ENCODE assay signal across 13 mouse cellular contexts in the genomic region with DNA sequence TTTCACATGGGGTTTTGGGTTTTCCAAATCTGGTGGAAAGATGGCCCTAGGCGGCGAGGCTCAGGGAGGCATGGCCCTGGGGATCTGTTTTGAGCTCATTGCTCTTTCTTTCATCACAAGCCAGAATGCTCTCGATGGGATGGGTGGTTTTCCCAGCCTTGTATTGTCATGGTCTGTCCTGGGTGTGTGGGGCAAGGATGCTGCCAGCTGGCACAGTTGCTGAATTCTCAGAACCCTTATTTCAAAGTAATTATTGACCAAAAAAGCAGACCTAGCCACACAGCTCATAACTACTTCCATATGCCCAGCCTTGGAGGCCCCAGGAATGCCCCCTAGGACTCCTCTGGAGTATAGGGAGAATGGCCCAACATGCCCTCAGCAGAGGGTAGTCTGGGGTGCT. TPM values are rescaled to one million over a fixed set of nuclear protein-coding genes. Genes with fewer than 3 reads are reported as not detected.
"Had no signal": no experiment of that assay in that cellular context is flagged by ENCODE, and none has a peak within 500 bp of the region (broad histone marks: within the 10 kb centered on the region; RNA-seq: fewer than 3 reads in every experiment).

No protein-coding gene starts in this region.

- H3K4me2 ChIP-seq: limb, embryonic 12.5 days; midbrain, embryonic 12.5 days had no signal

- H3K36me3 ChIP-seq: limb, embryonic 12.5 days; midbrain, embryonic 12.5 days had no signal

- H3K27me3 ChIP-seq: limb, embryonic 12.5 days; midbrain, embryonic 12.5 days had no signal

- H3K9me3 ChIP-seq: limb, embryonic 12.5 days; midbrain, embryonic 12.5 days had no signal

- H3K4me3 ChIP-seq: limb, embryonic 12.5 days; midbrain, embryonic 12.5 days had no signal

- ATAC-seq: midbrain, embryonic 16.5 days had no signal

- H3K9ac ChIP-seq: limb, embryonic 12.5 days; liver, embryonic 14.5 days; midbrain, embryonic 12.5 days had no signal

- H3K27ac ChIP-seq: limb, embryonic 12.5 days; liver, embryonic 14.5 days; midbrain, embryonic 12.5 days had no signal

- DNase-seq: kidney, adult 9 months; kidney, postnatal 36 days; layer of hippocampus, adult 9-11 months; layer of hippocampus, postnatal 36 days; lung, adult 18-20 months; right cerebral cortex, adult 18-20 months; right cerebral cortex, postnatal 25 days; thymus, postnatal 36 days had no signal

RNA-seq across cellular contexts. Expression of a gene that starts 34.9 kb away (rescaled TPM):
- total RNA-seq: megakaryocyte-erythroid progenitor cell, adult 5-6 weeks had no signal
